Mouse (Mus musculus) heart, adult 2 months (tissue): ENCODE measurements around the gene Pmm2. TPM values are rescaled to one million over a fixed set of nuclear protein-coding genes. Genes with fewer than 3 reads are reported as not detected.

Source experiments
- DNase-seq, 2 experiments: peaks; one replicate each; pipeline ENCODE4 v3.0.0; 2021
- H3K27ac ChIP-seq: fragments of 200-600 bp; 2 replicates; pipeline ENCODE4 v1.8.1; 2022
- H3K27me3 ChIP-seq: fragments of 200-500 bp; 2 replicates; pipeline ENCODE4 v1.6.1; 2012; ENCODE audit warnings: mild to moderate bottlenecking, low read length, inconsistent platforms, mixed read lengths; ENCODE audit not compliant: control insufficient read depth, insufficient read depth
- H3K36me3 ChIP-seq: fragments of 200-500 bp; 2 replicates; pipeline ENCODE4 v1.6.1; 2012; ENCODE audit warnings: low read length, inconsistent platforms; ENCODE audit not compliant: control insufficient read depth, insufficient read depth
- H3K4me1 ChIP-seq: fragments of 200-500 bp; 2 replicates; pipeline ENCODE4 v1.6.1; 2011; ENCODE audit warnings: low read length; ENCODE audit not compliant: control insufficient read depth, insufficient read depth
- H3K4me3 ChIP-seq: fragments of 200-600 bp; 2 replicates; pipeline ENCODE4 v1.8.1; 2022
- H3K79me2 ChIP-seq: fragments of 200-500 bp; replicated peaks from 2 replicates; pipeline ENCODE4 v1.6.1; 2012; ENCODE audit warnings: mild to moderate bottlenecking, inconsistent platforms, low read length, moderate library complexity, mixed read lengths; ENCODE audit not compliant: control insufficient read depth, insufficient read depth
- H3K9ac ChIP-seq: fragments of 200-500 bp; 2 replicates; pipeline ENCODE4 v1.6.1; 2012; ENCODE audit warnings: low read depth, mild to moderate bottlenecking, control low read depth, inconsistent platforms, low read length, mixed read lengths
- CTCF ChIP-seq: fragments of 200-600 bp; IDR thresholded peaks from 2 replicates; pipeline ENCODE4 v1.8.1; 2022; ENCODE audit warnings: antibody characterized with exemption, mild to moderate bottlenecking, moderate library complexity
- EP300 ChIP-seq: fragments of 200-500 bp; IDR thresholded peaks from 2 replicates; pipeline ENCODE4 v1.6.1; 2011; ENCODE audit warnings: low read depth, low read length, control low read depth; ENCODE audit not compliant: insufficient read depth
- POLR2A ChIP-seq: fragments of 200-500 bp; IDR thresholded peaks from 2 replicates; pipeline ENCODE4 v1.6.1; 2011; ENCODE audit warnings: mild to moderate bottlenecking, low read depth, low read length, control low read depth; ENCODE audit not compliant: insufficient read depth
- WGBS: fragments of 180-500 bp; shearing (Covaris S2); methylation state at CpG from one replicate; pipeline ENCODE4 v1.1.7; 2018; 5-methylcytosine and 5-hydroxymethylcytosine counted together
- intact Hi-C: fragments of 180-260 bp; cut with DNase I; formaldehyde crosslinking; loops from one replicate; pipeline ENCODE4 v1.15.1; 2025
- polyA plus RNA-seq: library from polyadenylated mRNA; depleted of rRNA; stranded (reverse); fragments of >200 nt; gene quantifications from 2 replicates; pipeline ENCODE4 v1.2.3, GENCODE M21; 2012
- total RNA-seq, 2 experiments: library from RNA; stranded (reverse); gene quantifications; 2 replicates each; pipeline ENCODE4 v1.2.3; 2021

The Pmm2 gene
- total and polyA plus RNA-seq, 3 experiments: 28.8 to 38.8 (median 29.1) TPM

DNA sequence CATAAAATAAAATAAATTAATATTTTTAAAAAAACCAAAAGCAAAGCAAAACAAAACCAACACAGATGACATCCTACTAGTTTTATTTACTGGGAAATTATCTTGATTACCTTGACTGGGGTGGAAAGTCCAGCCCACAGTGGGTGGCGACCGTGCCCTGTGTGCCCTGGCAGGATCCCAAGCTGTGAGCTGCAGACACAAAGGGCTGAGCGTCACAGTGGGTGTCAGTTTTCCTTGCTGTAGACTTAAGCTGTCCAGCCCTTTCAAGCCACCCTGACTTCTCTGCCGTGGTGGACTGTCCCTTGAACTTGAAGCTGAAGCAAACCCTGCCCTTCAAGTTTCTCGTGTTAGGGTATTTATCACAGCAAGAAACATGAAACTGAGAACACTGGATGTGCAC, 40.6 kb downstream of the Pmm2 start:
- Histone ChIP-seq H3K36me3 (no peaks in the 10 kb centered on the region), H3K9ac (no peak overlapping the region), H3K27me3 (no peaks in the 10 kb centered on the region), H3K4me1 (peaks cover 1% of the 10 kb centered on the region; the same call in 1 of the 2 replicates), H3K79me2 (no peaks in the 10 kb centered on the region), H3K4me3 (no peak overlapping the region), H3K27ac (no peak overlapping the region)
- TF ChIP-seq EP300 (no peak), CTCF (no peak), POLR2A (no peak)
- no peak for DNase-seq
- WGBS: 34% methylated on average over 5 of the region's 5 CpGs
- intact Hi-C loops: no loop called here

- no peak for TF ChIP-seq CTCF
- TF ChIP-seq EP300: no peak
- no peak for TF ChIP-seq POLR2A
- intact Hi-C loops: no loop called here
- WGBS: 75% methylated on average over 4 of the region's 4 CpGs
- no peak for DNase-seq
- Histone ChIP-seq H3K79me2 (no peaks in the 10 kb centered on the region), H3K9ac (no peak overlapping the region), H3K36me3 (no peaks in the 10 kb centered on the region), H3K4me3 (no peak overlapping the region), H3K27ac (no peak overlapping the region), H3K27me3 (no peaks in the 10 kb centered on the region), H3K4me1 (peaks cover 1% of the 10 kb centered on the region; the same call in 1 of the 2 replicates)
Observed at GRCm38 (mm10) chr16:8678676-8679075, 41.2 kb downstream of the Pmm2 start.

GRCm38 (mm10) chr16:8679780-8680179, 42.3 kb downstream of the Pmm2 start:
- no peaks in the 10 kb centered on the region for H3K4me1 ChIP-seq
- H3K36me3 ChIP-seq: no peaks in the 10 kb centered on the region
- H3K9ac ChIP-seq: no peak overlapping the region
- TF ChIP-seq POLR2A (no peak), EP300 (no peak), CTCF (no peak)
- no peaks in the 10 kb centered on the region for H3K79me2 ChIP-seq
- no peaks in the 10 kb centered on the region for H3K27me3 ChIP-seq
- 64% methylated on average over 3 of the region's 3 CpGs for WGBS
- no peak for DNase-seq
- intact Hi-C loops: no loop called here
- no peak overlapping the region for H3K4me3 ChIP-seq
- H3K27ac ChIP-seq: no peak overlapping the region

DNA sequence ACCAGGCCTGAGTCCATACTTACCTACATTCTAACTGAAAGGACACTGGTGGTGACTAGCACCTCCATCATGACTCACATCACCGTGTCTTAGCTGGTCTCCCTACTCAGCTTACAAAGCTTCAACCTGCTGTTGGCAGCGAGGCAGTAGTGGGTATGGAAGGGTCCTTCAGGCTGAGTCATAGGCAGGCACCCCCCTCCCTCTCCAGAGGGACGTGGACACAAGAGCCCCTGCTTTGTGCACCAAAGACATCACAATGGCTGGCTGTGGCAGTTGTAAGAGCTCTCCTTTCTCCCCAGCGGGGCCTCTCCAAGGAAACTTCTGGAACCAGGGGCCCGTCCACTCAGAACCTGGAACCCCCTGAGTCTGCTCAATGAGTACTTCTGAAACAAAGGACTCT, 43.0 kb downstream of the Pmm2 start, which contains the start of gene Gm5767:
Gene Gm5767 (plus strand): TSS at position 301 of the 400 bp plus-strand sequence.
- Histone ChIP-seq H3K79me2 (no peaks in the 10 kb centered on the region), H3K4me1 (no peaks in the 10 kb centered on the region), H3K27ac (no peak within 1 kb of the TSS), H3K27me3 (no peaks in the 10 kb centered on the region), H3K9ac (no peak within 1 kb of the TSS), H3K4me3 (no peak within 1 kb of the TSS), H3K36me3 (no peaks in the 10 kb centered on the region)
- 78% methylated on average over 5 of the region's 5 CpGs for WGBS
- no peak for DNase-seq
- intact Hi-C loops: no loop called here
- TF ChIP-seq CTCF (no peak), EP300 (no peak), POLR2A (no peak)

GRCm38 (mm10) chr16:8685087-8685486, 47.6 kb downstream of the Pmm2 start:
- no peak for TF ChIP-seq CTCF
- H3K79me2 ChIP-seq: no peaks in the 10 kb centered on the region
- H3K27ac ChIP-seq: no peak overlapping the region
- H3K36me3 ChIP-seq: no peaks in the 10 kb centered on the region
- DNase-seq: no peak
- no peaks in the 10 kb centered on the region for H3K27me3 ChIP-seq
- intact Hi-C loops: no loop called here
- no peak overlapping the region for H3K9ac ChIP-seq
- WGBS: 29% methylated on average over 4 of the region's 4 CpGs
- no peaks in the 10 kb centered on the region for H3K4me1 ChIP-seq
- H3K4me3 ChIP-seq: no peak overlapping the region

DNA sequence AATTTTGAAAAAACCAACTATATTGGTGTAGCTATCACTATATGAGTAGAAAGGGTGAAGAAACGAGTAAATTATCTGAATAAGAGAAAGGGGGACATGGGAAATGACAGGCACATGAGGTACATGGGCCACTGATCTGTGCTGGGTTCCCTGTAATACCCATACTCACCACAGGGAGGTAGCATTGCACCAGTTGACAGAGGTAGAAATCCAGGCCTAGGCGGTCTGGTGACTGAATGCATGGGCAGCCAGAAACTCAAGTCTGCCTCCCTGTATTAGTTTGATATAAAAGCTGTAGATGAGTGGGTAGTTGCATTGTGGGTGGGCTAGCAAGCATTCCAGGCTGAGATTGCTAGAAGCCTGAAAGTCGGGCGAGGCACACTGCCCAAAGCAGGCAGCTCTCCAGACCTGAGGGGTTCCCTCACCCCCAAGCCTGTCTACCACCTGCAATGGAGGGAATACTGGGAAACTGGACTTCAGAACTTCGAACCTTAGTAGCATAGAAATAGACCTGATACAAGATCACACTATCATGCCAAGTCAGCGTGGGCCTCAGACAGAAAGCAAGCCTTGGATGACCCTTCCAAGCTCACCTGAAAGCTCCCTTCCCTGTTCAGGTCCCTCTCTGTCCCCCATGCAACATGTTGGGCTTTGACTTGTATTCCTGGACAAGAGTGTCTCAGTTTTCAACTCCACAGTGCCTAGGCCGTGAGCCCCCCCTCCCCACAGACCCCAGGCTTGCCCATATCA, 48.8 kb downstream of the Pmm2 start:
- H3K27ac ChIP-seq: no peak overlapping the region
- H3K4me3 ChIP-seq: no peak overlapping the region
- no peaks in the 10 kb centered on the region for H3K79me2 ChIP-seq
- H3K27me3 ChIP-seq: no peaks in the 10 kb centered on the region
- peak; percentile 69 to 78 for DNase-seq
- H3K9ac ChIP-seq: no peak overlapping the region
- no peaks in the 10 kb centered on the region for H3K36me3 ChIP-seq
- 50% methylated on average over 7 of the region's 7 CpGs for WGBS
- intact Hi-C loops: loop anchor here (1.0 to 2.0 kb wide), 2 partner anchors 83 to 183 kb away; no protein-coding TSS in a partner anchor
- H3K4me1 ChIP-seq: no peaks in the 10 kb centered on the region
- TF ChIP-seq EP300: peak; percentile 82; the same call in 1 of the 2 replicates
- TF ChIP-seq POLR2A: no peak
- TF ChIP-seq CTCF: peak; percentile 97
